Mouse (Mus musculus) lung, postnatal 0 days (tissue): ENCODE measurements around the gene Immp2l. TPM values are rescaled to one million over a fixed set of nuclear protein-coding genes. Genes with fewer than 3 reads are reported as not detected.

Source experiments
- ATAC-seq: fragments of 200-750 bp; cut with Nextera tagmentation; 2 replicates; pipeline ENCODE4 v1.8.0; 2017; ENCODE audit warnings: moderate library complexity
- DNase-seq: peaks from one replicate; pipeline ENCODE4 v3.0.0-alpha.2; 2016; ENCODE audit warnings: low spot score
- H3K27ac ChIP-seq: fragments of 300-500 bp; sonication (generic); 2 replicates; pipeline ENCODE4 v1.5.1; 2014; ENCODE audit warnings: antibody characterized with exemption, mild to moderate bottlenecking, low read length, mixed read lengths
- H3K27me3 ChIP-seq: fragments of 300-500 bp; sonication (generic); replicated peaks from 2 replicates; pipeline ENCODE4 v1.6.1; 2014; ENCODE audit warnings: low read length, mixed read lengths; ENCODE audit not compliant: insufficient read depth
- H3K36me3 ChIP-seq: fragments of 300-500 bp; sonication (generic); 2 replicates; pipeline ENCODE4 v1.6.1; 2014; ENCODE audit warnings: low read length, mixed read lengths; ENCODE audit not compliant: insufficient read depth
- H3K4me1 ChIP-seq: fragments of 300-500 bp; sonication (generic); 2 replicates; pipeline ENCODE4 v1.6.1; 2014; ENCODE audit warnings: antibody characterized with exemption, low read depth, low read length, mixed read lengths; ENCODE audit not compliant: insufficient read depth
- H3K4me2 ChIP-seq: fragments of 300-500 bp; sonication (generic); replicated peaks from 2 replicates; pipeline ENCODE4 v1.6.1; 2014; ENCODE audit warnings: low read depth, mild to moderate bottlenecking, low read length, moderate library complexity, mixed read lengths
- H3K4me3 ChIP-seq: fragments of 300-500 bp; sonication (generic); 2 replicates; pipeline ENCODE4 v1.5.1; 2014; ENCODE audit warnings: low read depth, low read length
- H3K9ac ChIP-seq: fragments of 300-500 bp; sonication (generic); replicated peaks from 2 replicates; pipeline ENCODE4 v1.6.1; 2014; ENCODE audit warnings: low read depth, mild to moderate bottlenecking
- H3K9me3 ChIP-seq: fragments of 300-500 bp; sonication (generic); 2 replicates; pipeline ENCODE4 v1.6.1; 2016; ENCODE audit warnings: low read length, mixed read lengths
- CTCF ChIP-seq: IDR thresholded peaks from 2 replicates; pipeline ENCODE4 v1.5.1; 2016; ENCODE audit warnings: antibody characterized with exemption, mild to moderate bottlenecking
- EP300 ChIP-seq: IDR thresholded peaks from 2 replicates; pipeline ENCODE4 v1.6.1; 2016; ENCODE audit warnings: antibody characterized with exemption, mild to moderate bottlenecking, control low read depth
- WGBS: fragments of 180-500 bp; shearing (Covaris S2); extraction: QIAGEN DNeasy Blood & Tissue Kit; methylation state at CpG from one replicate; pipeline ENCODE4 v1.1.7; 2014; 5-methylcytosine and 5-hydroxymethylcytosine counted together
- polyA plus RNA-seq: library from polyadenylated mRNA; unstranded; fragments of >200 nt; fragmentation: Nextera tagmentation; extraction: Ambion mirVana; gene quantifications from 2 replicates; pipeline ENCODE4 v1.2.1, GENCODE M21; 2015

Gene Immp2l
- polyA plus RNA-seq, 1 experiment from 2014 or later, result 5.2 TPM

DNA sequence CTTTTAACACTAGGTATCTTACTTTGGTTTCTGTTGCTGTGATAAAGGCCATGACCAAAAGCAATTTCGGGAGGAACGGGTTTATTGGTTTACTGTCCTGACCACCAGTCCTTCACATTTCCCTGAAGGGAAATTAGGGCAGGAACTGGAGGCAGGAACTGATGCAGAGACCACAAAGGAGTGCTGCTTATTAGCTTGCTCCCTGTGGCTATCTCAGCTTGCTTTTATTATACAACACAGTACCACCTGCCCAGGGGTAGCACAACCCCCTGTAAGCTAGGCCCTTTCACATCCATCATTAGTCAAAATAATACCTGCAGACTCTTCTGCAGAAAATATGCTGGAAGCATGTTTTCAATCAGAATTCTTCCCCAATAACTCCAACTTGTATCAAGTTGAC is 844.4 kb downstream of the Immp2l start:
- no peaks in the 10 kb centered on the region for H3K4me1 ChIP-seq
- TF ChIP-seq CTCF (no peak), EP300 (no peak)
- no peak for ATAC-seq

DNA sequence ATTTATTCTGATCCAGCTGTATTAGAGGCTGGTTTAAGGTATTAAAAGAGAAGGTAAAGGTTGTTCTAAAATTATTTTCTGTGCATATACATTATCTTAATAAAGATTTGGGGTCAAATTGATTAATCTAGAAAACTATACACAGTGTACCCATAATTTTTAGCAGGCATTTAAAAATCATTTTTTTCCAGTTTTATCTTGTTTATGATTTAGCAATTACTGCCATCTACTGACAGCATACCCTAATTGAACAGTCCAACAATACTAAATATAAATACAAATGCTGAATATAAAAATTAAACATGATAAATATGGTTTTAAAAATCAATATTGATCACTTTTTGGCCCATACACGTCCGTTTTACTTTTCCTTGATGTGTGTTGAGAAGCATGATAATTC is 850.1 kb downstream of the Immp2l start:
- TF ChIP-seq EP300 (no peak), CTCF (no peak)
- Histone ChIP-seq H3K4me3 (no peak overlapping the region), H3K4me1 (no peaks in the 10 kb centered on the region), H3K36me3 (no peaks in the 10 kb centered on the region), H3K9me3 (no peaks in the 10 kb centered on the region), H3K9ac (no peak overlapping the region), H3K4me2 (no peak overlapping the region), H3K27ac (no peak overlapping the region), H3K27me3 (no peaks in the 10 kb centered on the region)
- no peak for ATAC-seq
- 75% methylated on average over 2 of the region's 2 CpGs for WGBS
- no peak for DNase-seq

More for the DNA sequence above, 844.4 kb downstream of the Immp2l start:
- Histone ChIP-seq H3K27ac (no peak overlapping the region), H3K27me3 (no peaks in the 10 kb centered on the region), H3K36me3 (no peaks in the 10 kb centered on the region), H3K4me2 (no peak overlapping the region), H3K9ac (no peak overlapping the region), H3K4me3 (no peak overlapping the region), H3K9me3 (peaks cover 4% of the 10 kb centered on the region; the same call in 1 of the 2 replicates)
- DNase-seq, result no peak
- WGBS, result 88% methylated on average over 2 of the region's 2 CpGs

DNA sequence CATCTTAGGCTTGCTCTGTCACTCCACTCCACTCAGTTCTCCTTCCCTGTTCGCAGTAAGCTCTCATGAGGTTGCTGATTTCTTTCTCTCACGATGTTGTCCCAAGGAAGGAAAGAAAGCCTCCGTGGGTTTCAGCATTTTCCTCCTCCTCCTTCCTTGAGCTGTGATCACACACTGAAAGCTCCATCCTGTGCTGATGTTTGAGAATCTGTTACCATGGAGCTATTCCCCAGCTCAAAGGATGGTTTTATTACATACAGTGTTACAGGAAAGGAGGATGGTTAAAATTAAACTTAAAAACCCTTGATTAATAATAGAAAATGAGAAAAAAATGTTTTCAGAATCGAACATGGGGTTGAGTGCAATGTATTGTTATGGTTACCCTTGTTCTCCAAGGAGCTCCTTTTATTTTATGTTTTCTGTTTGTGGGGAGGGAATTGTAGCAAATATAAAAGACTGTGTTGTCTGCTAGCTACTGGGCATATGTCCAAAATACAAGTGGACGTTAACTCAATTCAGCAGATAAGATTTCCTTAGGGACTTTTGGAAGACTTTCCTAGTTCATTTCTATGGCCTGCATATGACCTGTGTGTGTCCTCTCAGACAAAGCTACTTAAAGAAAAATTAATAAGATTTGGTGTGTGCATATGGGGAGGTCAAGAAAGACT is 853.5 kb downstream of the Immp2l start:
- WGBS, result 40% methylated on average over 5 of the region's 5 CpGs
- Histone ChIP-seq H3K4me2 (no peak overlapping the region), H3K27me3 (no peaks in the 10 kb centered on the region), H3K4me3 (no peak overlapping the region), H3K9ac (no peak overlapping the region), H3K27ac (no peak overlapping the region), H3K36me3 (no peaks in the 10 kb centered on the region), H3K9me3 (no peaks in the 10 kb centered on the region), H3K4me1 (no peaks in the 10 kb centered on the region)
- no peak for ATAC-seq
- TF ChIP-seq CTCF (no peak), EP300 (no peak)
- no peak for DNase-seq

DNA sequence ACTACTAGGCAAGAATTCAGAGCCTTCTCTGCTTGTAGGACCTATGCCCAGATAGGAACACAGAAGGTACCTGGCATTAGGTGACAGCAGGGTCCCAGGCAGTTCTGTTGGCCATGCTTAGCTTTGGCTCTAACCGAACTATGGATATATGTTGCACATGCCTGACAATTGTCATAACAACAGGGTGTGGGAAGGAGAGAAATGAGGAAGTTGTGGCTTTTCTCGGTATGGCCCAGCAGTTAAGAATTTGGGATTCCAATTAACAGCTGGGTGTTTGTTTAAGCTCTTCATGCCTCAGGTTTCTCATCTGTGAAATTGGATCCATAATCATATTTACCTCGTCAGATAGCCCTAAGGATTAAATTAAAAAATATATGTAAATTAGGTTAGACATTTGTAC is 854.6 kb downstream of the Immp2l start:
- DNase-seq (no peak), ATAC-seq (no peak)
- Histone ChIP-seq H3K4me2 (no peak overlapping the region), H3K27me3 (no peaks in the 10 kb centered on the region), H3K9me3 (no peaks in the 10 kb centered on the region), H3K9ac (no peak overlapping the region), H3K36me3 (no peaks in the 10 kb centered on the region), H3K4me1 (no peaks in the 10 kb centered on the region), H3K4me3 (no peak overlapping the region), H3K27ac (no peak overlapping the region)
- 64% methylated on average over 3 of the region's 3 CpGs for WGBS
- no peak for TF ChIP-seq CTCF
- no peak for TF ChIP-seq EP300

DNA sequence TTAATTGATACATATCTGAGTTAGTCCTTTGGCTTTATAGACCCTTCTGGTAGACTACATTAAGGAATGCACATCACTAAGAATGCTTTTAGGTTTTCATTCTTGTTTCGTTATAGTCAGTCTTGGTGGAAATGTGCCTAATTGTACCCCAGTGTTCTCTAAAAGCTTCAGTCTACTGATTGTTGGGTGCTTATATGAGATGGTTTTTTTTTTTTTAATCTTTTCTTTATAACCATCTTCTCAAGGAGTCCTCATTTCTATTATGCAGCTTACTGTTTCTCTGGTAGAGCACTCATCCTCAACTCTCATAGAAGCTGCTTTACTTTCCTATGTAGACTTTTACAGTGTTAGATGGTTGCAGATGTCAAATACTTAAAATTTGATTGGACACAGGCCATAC is 855.1 kb downstream of the Immp2l start:
- TF ChIP-seq EP300 (no peak), CTCF (no peak)
- Histone ChIP-seq H3K36me3 (no peaks in the 10 kb centered on the region), H3K9me3 (no peaks in the 10 kb centered on the region), H3K27me3 (no peaks in the 10 kb centered on the region), H3K4me3 (no peak overlapping the region), H3K4me2 (no peak overlapping the region), H3K4me1 (no peaks in the 10 kb centered on the region), H3K9ac (no peak overlapping the region), H3K27ac (no peak overlapping the region)
- DNase-seq (no peak), ATAC-seq (no peak)
- 88% methylated on average over 1 of the region's 1 CpGs for WGBS

DNA sequence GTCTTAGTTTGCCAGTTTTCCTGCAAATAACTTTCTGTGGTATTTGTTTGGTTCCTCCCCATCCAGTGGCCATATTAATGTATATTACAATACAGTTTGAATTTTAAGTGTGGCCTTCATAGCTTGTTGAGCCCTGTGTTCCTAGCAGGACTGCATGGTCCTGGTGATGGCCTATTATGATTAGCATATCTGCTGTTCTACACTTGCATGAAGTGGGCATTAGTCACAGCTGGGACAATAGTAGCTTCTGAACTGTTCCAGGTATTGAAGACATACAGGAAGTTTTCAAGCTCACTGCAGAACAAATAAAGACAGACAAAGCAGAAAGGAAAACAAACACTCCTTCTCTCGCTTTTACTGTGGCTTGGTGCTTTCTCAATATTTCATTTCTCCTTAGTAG is 855.5 kb downstream of the Immp2l start:
- Histone ChIP-seq H3K27me3 (no peaks in the 10 kb centered on the region), H3K4me2 (no peak overlapping the region), H3K4me3 (no peak overlapping the region), H3K36me3 (no peaks in the 10 kb centered on the region), H3K9me3 (no peaks in the 10 kb centered on the region), H3K27ac (no peak overlapping the region), H3K4me1 (no peaks in the 10 kb centered on the region), H3K9ac (no peak overlapping the region)
- DNase-seq (no peak), ATAC-seq (no peak)
- no peak for TF ChIP-seq CTCF
- no peak for TF ChIP-seq EP300
- WGBS, result 69% methylated on average over 1 of the region's 1 CpGs

DNA sequence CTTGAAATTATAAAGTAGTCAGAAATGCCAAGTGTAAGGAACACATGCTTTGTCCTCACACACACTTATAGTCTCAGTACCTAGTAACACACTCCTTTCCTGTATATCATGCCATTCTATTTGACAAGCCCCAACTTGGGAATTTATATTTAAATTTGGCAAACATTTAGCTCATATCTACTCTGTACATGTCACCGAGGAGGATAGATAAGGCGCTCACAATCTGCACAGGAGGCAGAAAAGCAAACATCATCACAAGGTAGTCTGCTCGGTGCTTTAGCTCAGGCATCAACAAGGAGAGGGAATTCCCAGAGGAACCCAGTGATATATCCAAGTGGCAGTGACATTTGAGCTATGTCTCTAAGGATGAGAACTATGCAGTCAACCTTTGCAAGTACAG is 856.9 kb downstream of the Immp2l start:
- TF ChIP-seq EP300 (no peak), CTCF (no peak)
- ATAC-seq (no peak), DNase-seq (no peak)
- 44% methylated on average over 3 of the region's 3 CpGs for WGBS
- no peak overlapping the region for H3K9ac ChIP-seq
- H3K27ac ChIP-seq, result no peak overlapping the region
- H3K36me3 ChIP-seq, result no peaks in the 10 kb centered on the region
- H3K9me3 ChIP-seq, result no peaks in the 10 kb centered on the region
- H3K4me1 ChIP-seq, result no peaks in the 10 kb centered on the region
- no peak overlapping the region for H3K4me3 ChIP-seq
- no peaks in the 10 kb centered on the region for H3K27me3 ChIP-seq
- H3K4me2 ChIP-seq, result no peak overlapping the region
